Mouse (Mus musculus): Measurements from ENCODE around the gene Tbc1d9. TPM values are rescaled to one million over a fixed set of nuclear protein-coding genes. Genes with fewer than 3 reads are reported as not detected.
"Not testable (repeated sequence)": the region's sequence is repeated elsewhere in the genome, so short reads cannot be mapped to it uniquely, and the experiment has no call there.

Gene Tbc1d9
- polyA plus RNA-seq, 1 experiment from 2014 or later, result 23.0 TPM

- ATAC-seq (ENCODE audit: low FRiP score), result no peak
- no peak overlapping the region for H3K27ac ChIP-seq
- H3K4me1 ChIP-seq (replicated peaks; ENCODE audit: control insufficient read depth, insufficient read depth, low read length), result no peaks in the 10 kb centered on the region
- no peaks in the 10 kb centered on the region for H3K9me3 ChIP-seq (ENCODE audit: control insufficient read depth, low read length)
- no peaks in the 10 kb centered on the region for H3K27me3 ChIP-seq (ENCODE audit: control insufficient read depth, insufficient read depth, low read length)
- no peak overlapping the region for H3K9ac ChIP-seq
- WGBS, result 73% methylated on average over 11 of the region's 11 CpGs
- no peak for DNase-seq (ENCODE audit: low spot score)
- no peak overlapping the region for H3K4me2 ChIP-seq (replicated peaks)
- peaks cover 32% of the 10 kb centered on the region for H3K36me3 ChIP-seq (replicated peaks; ENCODE audit: control insufficient read depth, insufficient read depth)
- no peak overlapping the region for H3K4me3 ChIP-seq (replicated peaks; ENCODE audit: low read length)
Observed at GRCm38 (mm10) chr8:83274470-83274869, 109.3 kb downstream of the Tbc1d9 start.

DNA sequence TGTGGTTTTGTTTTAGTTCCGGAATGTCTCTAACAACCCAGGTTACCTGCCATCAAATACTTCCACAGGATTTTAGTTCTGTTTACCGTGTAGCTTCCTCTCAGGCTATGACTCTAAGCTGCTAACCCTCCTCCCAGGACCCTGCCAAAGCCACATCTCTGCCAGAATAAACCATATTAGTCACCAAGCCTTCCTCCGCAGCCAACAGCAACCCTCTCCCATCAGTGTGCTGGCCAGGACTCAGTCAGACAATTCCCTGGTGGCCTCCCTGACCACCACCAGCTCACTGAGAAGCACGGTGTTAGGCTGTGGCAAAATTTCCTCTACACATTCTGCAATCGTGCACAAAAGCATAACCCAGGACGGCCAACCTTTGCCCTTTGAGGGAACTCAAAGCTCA is 113.3 kb downstream of the Tbc1d9 start:
- Histone ChIP-seq H3K9me3 (ENCODE audit: control insufficient read depth, low read length) (no peaks in the 10 kb centered on the region), H3K4me3 (replicated peaks; ENCODE audit: low read length) (no peak overlapping the region), H3K4me1 (replicated peaks; ENCODE audit: control insufficient read depth, insufficient read depth, low read length) (no peaks in the 10 kb centered on the region), H3K36me3 (replicated peaks; ENCODE audit: control insufficient read depth, insufficient read depth) (peaks cover 3% of the 10 kb centered on the region; the same call in 1 of the 2 replicates), H3K27me3 (ENCODE audit: control insufficient read depth, insufficient read depth, low read length) (no peaks in the 10 kb centered on the region), H3K27ac (no peak overlapping the region), H3K9ac (no peak overlapping the region), H3K4me2 (replicated peaks) (no peak overlapping the region)
- 91% methylated on average over 6 of the region's 6 CpGs for WGBS
- DNase-seq (ENCODE audit: low spot score) (no peak), ATAC-seq (ENCODE audit: low FRiP score) (no peak)

GRCm38 (mm10) chr8:83285391-83285790 is 120.2 kb downstream of the Tbc1d9 start:
- no peaks in the 10 kb centered on the region for H3K9me3 ChIP-seq (ENCODE audit: control insufficient read depth, low read length)
- WGBS, result 84% methylated on average over 8 of the region's 8 CpGs
- no peak for DNase-seq (ENCODE audit: low spot score)

DNA sequence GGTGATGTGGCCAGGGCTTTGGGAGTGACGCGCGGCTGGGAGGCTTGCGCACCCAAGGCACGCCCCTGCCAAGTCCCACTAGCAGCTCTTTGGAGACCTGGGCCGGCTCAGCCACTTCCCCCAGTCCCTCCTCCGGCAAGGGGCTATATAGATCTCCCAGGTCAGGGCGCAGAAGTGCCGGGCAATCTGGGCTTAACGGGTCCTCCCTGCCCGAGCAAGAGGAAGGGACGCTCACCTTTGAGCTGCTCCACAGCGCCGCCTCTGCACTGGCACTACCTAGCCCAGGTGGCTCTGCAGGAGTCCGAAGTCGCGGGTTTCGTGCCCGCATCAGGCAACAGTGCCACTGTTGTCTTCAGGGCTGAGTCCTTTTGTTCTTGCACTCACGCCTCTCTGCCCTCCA is 125.0 kb downstream of the Tbc1d9 start, which contains the start of gene Ucp1:
Ucp1 (plus strand) TSS at position 177 of the 400 bp plus-strand sequence.
- DNase-seq (ENCODE audit: low spot score), result no peak
- no peak within 1 kb of the TSS for H3K27ac ChIP-seq
- H3K9ac ChIP-seq, result no peak within 1 kb of the TSS
- peak within 1 kb of the TSS; percentile 43 for H3K4me2 ChIP-seq (replicated peaks)
- H3K9me3 ChIP-seq (ENCODE audit: control insufficient read depth, low read length), result no peaks in the 10 kb centered on the region
- WGBS, result 3% methylated on average over 20 of the region's 20 CpGs
- H3K36me3 ChIP-seq (replicated peaks; ENCODE audit: control insufficient read depth, insufficient read depth), result no peaks in the 10 kb centered on the region
- H3K27me3 ChIP-seq (ENCODE audit: control insufficient read depth, insufficient read depth, low read length), result peaks cover 14% of the 10 kb centered on the region; the same call in 1 of the 2 replicates
- peak; percentile 27; the same call in 1 of the 2 replicates for ATAC-seq (ENCODE audit: low FRiP score)
- peak within 1 kb of the TSS; percentile 18 for H3K4me3 ChIP-seq (replicated peaks; ENCODE audit: low read length)
- H3K4me1 ChIP-seq (replicated peaks; ENCODE audit: control insufficient read depth, insufficient read depth, low read length), result no peaks in the 10 kb centered on the region

More at GRCm38 (mm10) chr8:83285391-83285790, 120.2 kb downstream of the Tbc1d9 start:
- 0 out of 2 replicates have a peak, but pooled peaks cover 10% of the 10 kb centered on the region for H3K27me3 ChIP-seq (ENCODE audit: control insufficient read depth, insufficient read depth, low read length)
- H3K4me3 ChIP-seq (replicated peaks; ENCODE audit: low read length), result no peak overlapping the region
- H3K9ac ChIP-seq, result no peak overlapping the region
- H3K4me1 ChIP-seq (replicated peaks; ENCODE audit: control insufficient read depth, insufficient read depth, low read length), result no peaks in the 10 kb centered on the region
- no peak for ATAC-seq (ENCODE audit: low FRiP score)
- H3K36me3 ChIP-seq (replicated peaks; ENCODE audit: control insufficient read depth, insufficient read depth), result no peaks in the 10 kb centered on the region
- H3K4me2 ChIP-seq (replicated peaks), result no peak overlapping the region
- H3K27ac ChIP-seq, result no peak overlapping the region

GRCm38 (mm10) chr8:83297375-83297774 is 132.2 kb downstream of the Tbc1d9 start:
- H3K4me2 ChIP-seq (replicated peaks), result no peak overlapping the region
- H3K27ac ChIP-seq, result no peak overlapping the region
- 83% methylated on average over 4 of the region's 4 CpGs for WGBS
- DNase-seq (ENCODE audit: low spot score) (no peak), ATAC-seq (ENCODE audit: low FRiP score) (no peak)
- H3K27me3 ChIP-seq (ENCODE audit: control insufficient read depth, insufficient read depth, low read length), result no peaks in the 10 kb centered on the region
- no peak overlapping the region for H3K9ac ChIP-seq
- no peaks in the 10 kb centered on the region for H3K9me3 ChIP-seq (ENCODE audit: control insufficient read depth, low read length)
- no peaks in the 10 kb centered on the region for H3K4me1 ChIP-seq (replicated peaks; ENCODE audit: control insufficient read depth, insufficient read depth, low read length)
- no peaks in the 10 kb centered on the region for H3K36me3 ChIP-seq (replicated peaks; ENCODE audit: control insufficient read depth, insufficient read depth)
- no peak overlapping the region for H3K4me3 ChIP-seq (replicated peaks; ENCODE audit: low read length)

GRCm38 (mm10) chr8:83300135-83300534 is 135.0 kb downstream of the Tbc1d9 start:
- no peaks in the 10 kb centered on the region for H3K36me3 ChIP-seq (replicated peaks; ENCODE audit: control insufficient read depth, insufficient read depth)
- H3K4me1 ChIP-seq (replicated peaks; ENCODE audit: control insufficient read depth, insufficient read depth, low read length), result no peaks in the 10 kb centered on the region
- no peak overlapping the region for H3K27ac ChIP-seq
- H3K4me3 ChIP-seq (replicated peaks; ENCODE audit: low read length), result no peak overlapping the region
- DNase-seq (ENCODE audit: low spot score), result no peak
- WGBS, result 61% methylated on average over 1 of the region's 1 CpGs
- H3K9me3 ChIP-seq (ENCODE audit: control insufficient read depth, low read length), result no peaks in the 10 kb centered on the region
- no peak overlapping the region for H3K9ac ChIP-seq
- H3K27me3 ChIP-seq (ENCODE audit: control insufficient read depth, insufficient read depth, low read length), result no peaks in the 10 kb centered on the region
- H3K4me2 ChIP-seq (replicated peaks), result no peak overlapping the region
- ATAC-seq (ENCODE audit: low FRiP score), result no peak

DNA sequence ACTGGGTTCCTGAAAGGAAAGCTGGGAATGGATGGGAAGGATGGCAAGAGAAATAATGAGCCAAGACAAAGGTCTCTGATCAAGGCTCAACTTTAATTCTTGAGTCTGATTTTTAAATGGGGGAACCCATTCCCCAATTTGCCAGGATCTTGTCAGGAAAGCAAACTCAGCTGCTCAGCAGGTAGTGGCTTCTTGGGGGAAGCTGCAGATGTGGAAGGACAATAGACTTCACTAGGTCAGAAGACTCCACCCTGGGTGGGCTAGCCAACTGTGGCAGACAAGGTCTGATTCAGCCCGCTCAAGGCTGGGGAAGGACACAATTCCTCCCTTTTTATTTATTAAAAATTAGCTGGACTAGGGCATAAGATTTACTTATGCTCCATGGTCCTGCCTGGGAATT is 139.8 kb downstream of the Tbc1d9 start:
- ATAC-seq (ENCODE audit: low FRiP score), result no peak
- WGBS, result 91% methylated on average over 1 of the region's 1 CpGs
- no peak overlapping the region for H3K4me2 ChIP-seq (replicated peaks)
- H3K36me3 ChIP-seq (replicated peaks; ENCODE audit: control insufficient read depth, insufficient read depth), result no peaks in the 10 kb centered on the region
- H3K27me3 ChIP-seq (ENCODE audit: control insufficient read depth, insufficient read depth, low read length), result no peaks in the 10 kb centered on the region
- no peaks in the 10 kb centered on the region for H3K9me3 ChIP-seq (ENCODE audit: control insufficient read depth, low read length)
- no peak overlapping the region for H3K27ac ChIP-seq
- H3K4me3 ChIP-seq (replicated peaks; ENCODE audit: low read length), result no peak overlapping the region
- no peak for DNase-seq (ENCODE audit: low spot score)
- no peaks in the 10 kb centered on the region for H3K4me1 ChIP-seq (replicated peaks; ENCODE audit: control insufficient read depth, insufficient read depth, low read length)
- no peak overlapping the region for H3K9ac ChIP-seq

GRCm38 (mm10) chr8:83309836-83310235 is 144.7 kb downstream of the Tbc1d9 start:
- no peak for ATAC-seq (ENCODE audit: low FRiP score)
- H3K9me3 ChIP-seq (ENCODE audit: control insufficient read depth, low read length), result no peaks in the 10 kb centered on the region
- H3K27ac ChIP-seq, result no peak overlapping the region
- no peaks in the 10 kb centered on the region for H3K27me3 ChIP-seq (ENCODE audit: control insufficient read depth, insufficient read depth, low read length)
- H3K4me2 ChIP-seq (replicated peaks), result no peak overlapping the region
- DNase-seq (ENCODE audit: low spot score), result no peak
- no peaks in the 10 kb centered on the region for H3K4me1 ChIP-seq (replicated peaks; ENCODE audit: control insufficient read depth, insufficient read depth, low read length)
- WGBS, result 93% methylated on average over 6 of the region's 6 CpGs
- H3K9ac ChIP-seq, result no peak overlapping the region
- H3K36me3 ChIP-seq (replicated peaks; ENCODE audit: control insufficient read depth, insufficient read depth), result peaks cover 23% of the 10 kb centered on the region
- H3K4me3 ChIP-seq (replicated peaks; ENCODE audit: low read length), result no peak overlapping the region

GRCm38 (mm10) chr8:83315084-83315483 is 149.9 kb downstream of the Tbc1d9 start:
- not testable (repeated sequence) for H3K9me3 ChIP-seq (ENCODE audit: control insufficient read depth, low read length); H3K4me2 ChIP-seq (replicated peaks); DNase-seq (ENCODE audit: low spot score); ATAC-seq (ENCODE audit: low FRiP score); H3K27me3 ChIP-seq (ENCODE audit: control insufficient read depth, insufficient read depth, low read length); H3K9ac ChIP-seq; H3K4me1 ChIP-seq (replicated peaks; ENCODE audit: control insufficient read depth, insufficient read depth, low read length); H3K4me3 ChIP-seq (replicated peaks; ENCODE audit: low read length); H3K27ac ChIP-seq
- 94% methylated on average over 4 of the region's 4 CpGs for WGBS
- H3K36me3 ChIP-seq (replicated peaks; ENCODE audit: control insufficient read depth, insufficient read depth), result peaks cover 65% of the 10 kb centered on the region

- H3K4me2 ChIP-seq (replicated peaks), result no peak overlapping the region
- H3K4me1 ChIP-seq (replicated peaks; ENCODE audit: control insufficient read depth, insufficient read depth, low read length), result no peaks in the 10 kb centered on the region
- no peaks in the 10 kb centered on the region for H3K27me3 ChIP-seq (ENCODE audit: control insufficient read depth, insufficient read depth, low read length)
- H3K9ac ChIP-seq, result no peak overlapping the region
- ATAC-seq (ENCODE audit: low FRiP score), result no peak
- DNase-seq (ENCODE audit: low spot score), result no peak
- peaks cover 71% of the 10 kb centered on the region for H3K36me3 ChIP-seq (replicated peaks; ENCODE audit: control insufficient read depth, insufficient read depth)
- 63% methylated on average over 2 of the region's 2 CpGs for WGBS
- H3K9me3 ChIP-seq (ENCODE audit: control insufficient read depth, low read length), result no peaks in the 10 kb centered on the region
- H3K4me3 ChIP-seq (replicated peaks; ENCODE audit: low read length), result no peak overlapping the region
- H3K27ac ChIP-seq, result no peak overlapping the region
Observed at GRCm38 (mm10) chr8:83315691-83316090, 150.5 kb downstream of the Tbc1d9 start.
